Mouse (Mus musculus): ENCODE data around the gene Pld5.

DNA sequence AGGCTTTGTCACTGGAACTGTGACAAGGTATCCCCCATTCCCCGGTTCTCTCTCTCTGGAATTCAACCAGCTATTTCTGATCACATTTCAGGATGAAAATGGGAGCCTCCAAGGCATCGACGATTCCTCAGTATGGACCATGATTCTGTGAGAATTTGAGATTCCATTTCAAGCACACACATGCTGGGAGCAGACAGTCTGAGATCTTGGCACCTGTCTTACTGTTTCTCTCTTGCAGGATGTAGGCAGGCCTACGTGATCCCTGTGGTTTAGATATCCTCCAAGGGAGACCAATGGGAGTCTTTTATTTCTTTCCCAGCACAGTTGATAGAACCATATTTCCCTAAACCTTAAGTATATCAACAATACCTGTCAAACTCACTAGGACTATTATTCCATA is 159.5 kb downstream of the Pld5 start:
- TF ChIP-seq CTCF (IDR thresholded peaks at IDR 0.05; ENCODE audit: low read depth, low read length), result no peak
- no peak for TF ChIP-seq POLR2A (IDR thresholded peaks at IDR 0.05; ENCODE audit: extremely low read depth, insufficient read depth, low read length)

Measured in liver, adult 2 months (tissue).